Mouse (Mus musculus): ENCODE data around the gene Inhbe.
A peak's percentile ranks its signal among the peaks of the same experiment; 100 is the strongest.
"Not testable (repeated sequence)": the region's sequence is repeated elsewhere in the genome, so short reads cannot be mapped to it uniquely, and the experiment has no call there.

Inhbe gene

DNA sequence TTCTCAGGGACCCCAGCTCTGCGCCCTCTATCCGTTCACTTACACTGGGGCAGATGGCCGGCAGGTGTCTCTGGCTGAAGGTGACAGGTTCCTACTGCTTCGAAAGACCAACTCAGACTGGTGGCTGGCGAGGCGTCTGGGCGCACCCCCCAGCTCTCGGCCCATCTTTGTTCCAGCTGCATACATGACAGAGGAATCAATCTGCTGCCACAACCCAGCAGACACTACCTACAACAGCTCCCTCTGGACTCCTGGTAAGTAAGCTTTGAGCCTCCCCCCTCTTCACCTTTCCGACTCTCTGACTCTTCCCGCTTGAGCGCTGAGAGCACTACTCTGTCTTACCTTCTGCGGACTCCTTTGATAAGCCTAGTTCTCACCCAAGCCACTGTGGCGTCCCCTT is 32.0 kb downstream of the Inhbe start:
- no peak for DNase-seq

DNA sequence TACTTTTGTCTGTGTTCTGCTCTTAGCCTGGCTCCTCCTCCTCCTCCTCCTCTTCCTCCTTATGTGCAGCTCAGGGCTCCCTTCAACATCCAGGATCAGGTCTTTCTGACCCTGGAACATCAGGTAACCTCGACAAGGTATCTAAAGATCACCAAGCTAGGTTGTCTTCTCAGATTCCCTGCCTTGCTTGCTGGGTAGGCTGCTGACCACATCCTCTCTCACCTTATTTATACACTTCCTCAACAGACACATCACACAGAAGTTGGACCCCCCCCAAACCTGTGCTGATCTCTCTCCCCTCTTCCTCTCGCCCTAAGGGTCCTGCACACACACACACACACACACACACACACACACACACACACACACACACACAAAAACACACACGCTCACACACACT is 32.6 kb downstream of the Inhbe start, which contains the start of gene Arhgap9:
TSS of gene Arhgap9 (plus strand) at position 344 of the 400 bp plus-strand sequence.
- DNase-seq: no peak

DNA sequence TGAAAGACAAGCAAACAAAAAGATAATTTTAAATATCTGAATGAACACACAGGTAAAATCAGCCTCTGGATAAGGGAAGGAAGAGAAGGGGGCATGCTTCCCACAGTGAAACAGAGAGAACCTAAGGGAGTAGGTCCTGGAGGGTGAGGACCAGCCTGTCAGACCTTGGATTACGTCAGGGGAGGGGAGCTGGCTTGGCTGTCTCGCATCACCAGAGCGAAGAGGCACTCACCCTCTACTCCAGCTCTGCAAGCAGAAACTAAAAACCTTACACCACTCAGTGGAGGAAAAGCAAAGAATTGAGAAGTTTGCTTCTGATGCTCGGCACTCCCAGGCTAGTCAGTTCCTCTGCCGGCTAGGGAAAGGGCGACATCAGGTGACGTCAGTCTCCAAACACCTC is 34.2 kb downstream of the Inhbe start:
- no peak for DNase-seq

GRCm38 (mm10) chr10:127318009-127318408 is 36.2 kb downstream of the Inhbe start:
- DNase-seq: no peak

DNA sequence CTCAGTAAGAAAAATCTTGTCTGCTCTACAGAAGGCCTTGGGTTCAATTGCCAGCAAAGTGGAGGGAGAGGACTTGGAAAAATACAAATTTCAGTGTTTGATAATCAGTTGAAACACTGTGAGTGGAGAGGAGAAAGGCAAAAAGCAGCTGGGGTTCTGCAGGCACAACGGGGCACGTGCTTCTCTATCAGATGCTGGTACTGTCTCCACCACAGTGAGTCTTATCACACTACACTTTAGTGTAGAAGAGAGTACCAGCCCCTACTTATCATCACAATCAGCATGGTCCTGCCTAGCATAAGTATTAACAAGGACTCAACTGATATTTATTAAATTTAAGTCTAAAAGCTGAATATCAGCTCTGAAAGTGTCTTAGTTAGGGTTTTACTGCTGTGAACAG is 36.9 kb downstream of the Inhbe start:
- DNase-seq: no peak

DNA sequence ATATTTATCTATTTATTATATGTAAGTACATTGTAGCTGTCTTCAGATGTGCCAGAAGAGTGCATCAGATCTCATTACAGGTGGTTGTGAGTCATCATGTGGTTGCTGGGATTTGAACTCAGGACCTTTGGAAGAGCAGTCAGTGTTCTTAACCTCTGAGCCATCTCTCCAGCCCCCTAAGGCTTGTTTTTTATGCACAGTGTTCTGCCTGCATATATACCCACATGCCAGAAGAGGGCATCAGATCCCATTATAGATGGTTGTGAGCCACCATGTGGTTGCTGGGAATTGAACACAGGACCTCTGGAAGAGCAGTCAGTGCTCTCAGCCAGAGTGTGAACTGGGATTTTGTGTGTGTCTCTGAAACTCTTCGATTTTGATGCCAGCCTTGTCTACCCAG is 39.3 kb downstream of the Inhbe start:
- DNase-seq: not testable (repeated sequence)

- not testable (repeated sequence) for DNase-seq
Observed at GRCm38 (mm10) chr10:127313516-127313915, 40.7 kb downstream of the Inhbe start.

GRCm38 (mm10) chr10:127312858-127313257 is 41.4 kb downstream of the Inhbe start:
- no peak for DNase-seq

GRCm38 (mm10) chr10:127312356-127312676 is 41.9 kb downstream of the Inhbe start:
- peak; percentile 55 to 80 for DNase-seq

GRCm38 (mm10) chr10:127311476-127312355 is 42.5 kb downstream of the Inhbe start, which contains the start of gene Mars:
Gene Mars (minus strand): TSS chr10:127311786.
- DNase-seq: peak; percentile 87 to 94

DNA sequence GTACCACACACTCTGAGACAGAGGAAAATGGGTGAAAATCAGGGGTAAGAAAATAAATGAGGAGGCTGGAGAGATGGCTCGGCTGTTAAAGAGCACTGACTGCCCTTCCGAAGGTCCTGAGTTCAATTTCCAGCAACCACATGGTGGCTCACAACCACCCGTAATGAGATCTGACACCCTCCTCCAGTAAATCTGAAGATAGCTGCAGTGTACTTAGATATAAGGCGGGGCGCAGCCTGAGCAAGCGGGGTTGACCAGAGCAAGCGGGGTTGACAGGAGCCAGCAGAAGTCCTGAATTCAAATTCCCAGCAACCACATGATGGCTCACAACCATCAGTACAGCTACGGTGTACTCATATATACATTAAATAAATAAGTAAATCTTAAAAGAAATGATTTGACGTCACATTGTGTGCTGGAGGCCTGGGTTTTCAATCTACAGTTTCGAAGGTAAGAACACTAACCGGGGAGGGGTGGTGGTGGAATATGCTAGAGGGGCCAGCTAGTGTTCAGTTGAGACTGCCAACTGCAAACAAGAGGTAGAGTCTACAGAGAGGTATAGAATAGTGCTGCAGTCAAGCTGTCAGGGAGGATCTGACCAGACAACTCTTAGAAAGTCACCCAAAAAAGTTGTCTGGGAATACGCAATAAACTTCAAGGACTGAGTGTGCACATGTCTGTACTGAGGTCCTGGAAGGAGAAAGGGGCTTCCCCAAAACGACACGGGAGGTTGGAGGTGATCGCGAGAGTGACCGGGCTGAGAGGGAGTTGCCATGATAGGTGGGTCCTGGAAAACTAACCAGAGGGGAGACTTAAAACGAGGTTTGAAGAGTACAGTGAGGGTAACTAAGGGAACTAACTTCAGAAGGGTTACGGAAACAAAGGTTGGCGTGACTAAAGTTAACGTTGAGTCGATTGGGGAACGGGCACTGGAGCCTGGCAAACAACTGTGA is 43.4 kb downstream of the Inhbe start:
- DNase-seq: no peak

DNA sequence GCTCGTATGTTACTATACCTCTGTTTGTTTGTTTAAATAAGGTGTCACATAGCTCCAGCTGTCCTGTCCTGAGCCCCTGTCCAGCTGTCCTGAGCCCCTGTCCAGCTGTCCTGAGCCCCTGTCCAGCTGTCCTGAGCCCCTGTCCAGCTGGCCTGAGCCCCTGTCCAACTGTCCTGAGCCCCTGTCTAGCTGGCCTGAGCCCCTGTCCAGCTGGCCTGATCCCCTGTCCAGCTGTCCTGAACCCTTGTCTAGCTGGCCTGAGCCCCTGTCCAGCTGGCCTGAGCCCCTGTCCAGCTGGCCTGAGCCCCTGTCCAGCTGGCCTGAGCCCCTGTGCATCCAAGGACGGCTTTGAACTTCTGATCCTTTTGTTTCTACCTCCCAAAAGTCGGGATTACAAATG is 45.0 kb downstream of the Inhbe start:
- DNase-seq: not testable (repeated sequence)

- no peak for DNase-seq
Observed at GRCm38 (mm10) chr10:127303136-127303535, 51.1 kb downstream of the Inhbe start.

GRCm38 (mm10) chr10:127300361-127300760 is 53.9 kb downstream of the Inhbe start:
- DNase-seq: no peak

Measured in thymus, adult 18-20 months (tissue).